Mouse (Mus musculus) B cell, adult 2 months (primary cell): Measurements from ENCODE around the gene Phf11b.
"Not testable (repeated sequence)": the region's sequence is repeated elsewhere in the genome, so short reads cannot be mapped to it uniquely, and the experiment has no call there.

Experiments
- DNase-seq, 2 experiments: peaks; one replicate each; pipeline ENCODE4 v3.0.0; 2022

Phf11b gene

GRCm38 (mm10) chr14:59341189-59341588 is at the start of gene Phf11b:
Phf11b (minus strand) TSS chr14:59341351.
- DNase-seq = peak; percentile 40 to 49

GRCm38 (mm10) chr14:59390181-59390580 is 49.0 kb upstream of the Phf11b start:
- peak; percentile 16 to 23 for DNase-seq

- no peak for DNase-seq
Observed at GRCm38 (mm10) chr14:59389532-59389931, 48.4 kb upstream of the Phf11b start.

GRCm38 (mm10) chr14:59370348-59371068 is 29.4 kb upstream of the Phf11b start:
- DNase-seq = no peak

GRCm38 (mm10) chr14:59366386-59367105 is 25.4 kb upstream of the Phf11b start:
- DNase-seq = no peak

GRCm38 (mm10) chr14:59365244-59365644 is 24.1 kb upstream of the Phf11b start, which contains the start of gene Phf11d:
Phf11d (minus strand) TSS chr14:59365470.
- DNase-seq = peak; percentile 17 to 18

- DNase-seq = no peak
Observed at GRCm38 (mm10) chr14:59339541-59339940, 1.6 kb downstream of the Phf11b start.

- peak; percentile 11 to 31 for DNase-seq
Observed at GRCm38 (mm10) chr14:59336056-59336455, 5.1 kb downstream of the Phf11b start.

- peak; percentile 22 to 40 for DNase-seq
Observed at GRCm38 (mm10) chr14:59330499-59330898, 10.7 kb downstream of the Phf11b start.

- not testable (repeated sequence) for DNase-seq
Observed at GRCm38 (mm10) chr14:59319970-59320369, 21.2 kb downstream of the Phf11b start.

GRCm38 (mm10) chr14:59319036-59319435 is 22.1 kb downstream of the Phf11b start:
- not testable (repeated sequence) for DNase-seq

- peak; percentile 10 to 12 for DNase-seq
Observed at GRCm38 (mm10) chr14:59297391-59297790, 43.8 kb downstream of the Phf11b start, which contains the start of gene Phf11a. Phf11a (minus strand) TSS chr14:59297522.

GRCm38 (mm10) chr14:59291769-59292168 is 49.4 kb downstream of the Phf11b start:
- DNase-seq = not testable (repeated sequence)

GRCm38 (mm10) chr14:59274961-59275360 is 66.2 kb downstream of the Phf11b start:
- not testable (repeated sequence) for DNase-seq
